Mouse (Mus musculus) mature B cell (primary cell): ENCODE data around the gene Myl9.

Source experiments
- in situ Hi-C: fragments of 300-500 bp; cut with MboI; formaldehyde crosslinking; loops from 2 replicates; pipeline ENCODE4 v1.14.3; 2019

Gene Myl9

GRCm38 (mm10) chr2:156774738-156775454, at the start of gene Myl9:
Gene Myl9 (plus strand): TSS chr2:156775420.
- in situ Hi-C loops, result no loop called here

GRCm38 (mm10) chr2:156726344-156726743, 48.9 kb upstream of the Myl9 start:
- in situ Hi-C loops, result no loop called here

DNA sequence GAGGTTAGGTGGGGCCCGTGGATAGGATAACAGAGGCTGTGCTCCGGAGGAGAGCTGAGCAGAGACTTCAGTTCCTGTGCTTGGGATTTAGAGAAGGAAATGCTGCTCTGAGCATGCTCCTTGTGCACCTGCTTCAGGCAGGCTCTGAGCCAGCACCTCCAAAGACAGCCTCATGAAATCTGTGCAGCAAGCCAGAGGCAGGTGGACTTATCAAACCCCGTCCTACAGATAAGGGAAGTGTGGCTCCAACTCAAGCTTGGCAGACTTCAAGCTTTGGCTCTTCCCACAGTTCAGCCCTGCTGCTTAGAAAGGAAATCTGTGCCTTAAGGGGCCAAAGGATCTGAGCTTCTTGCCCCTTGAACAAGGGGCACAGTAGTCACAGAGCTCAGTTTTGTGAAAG, 48.3 kb upstream of the Myl9 start:
- in situ Hi-C loops, result no loop called here

DNA sequence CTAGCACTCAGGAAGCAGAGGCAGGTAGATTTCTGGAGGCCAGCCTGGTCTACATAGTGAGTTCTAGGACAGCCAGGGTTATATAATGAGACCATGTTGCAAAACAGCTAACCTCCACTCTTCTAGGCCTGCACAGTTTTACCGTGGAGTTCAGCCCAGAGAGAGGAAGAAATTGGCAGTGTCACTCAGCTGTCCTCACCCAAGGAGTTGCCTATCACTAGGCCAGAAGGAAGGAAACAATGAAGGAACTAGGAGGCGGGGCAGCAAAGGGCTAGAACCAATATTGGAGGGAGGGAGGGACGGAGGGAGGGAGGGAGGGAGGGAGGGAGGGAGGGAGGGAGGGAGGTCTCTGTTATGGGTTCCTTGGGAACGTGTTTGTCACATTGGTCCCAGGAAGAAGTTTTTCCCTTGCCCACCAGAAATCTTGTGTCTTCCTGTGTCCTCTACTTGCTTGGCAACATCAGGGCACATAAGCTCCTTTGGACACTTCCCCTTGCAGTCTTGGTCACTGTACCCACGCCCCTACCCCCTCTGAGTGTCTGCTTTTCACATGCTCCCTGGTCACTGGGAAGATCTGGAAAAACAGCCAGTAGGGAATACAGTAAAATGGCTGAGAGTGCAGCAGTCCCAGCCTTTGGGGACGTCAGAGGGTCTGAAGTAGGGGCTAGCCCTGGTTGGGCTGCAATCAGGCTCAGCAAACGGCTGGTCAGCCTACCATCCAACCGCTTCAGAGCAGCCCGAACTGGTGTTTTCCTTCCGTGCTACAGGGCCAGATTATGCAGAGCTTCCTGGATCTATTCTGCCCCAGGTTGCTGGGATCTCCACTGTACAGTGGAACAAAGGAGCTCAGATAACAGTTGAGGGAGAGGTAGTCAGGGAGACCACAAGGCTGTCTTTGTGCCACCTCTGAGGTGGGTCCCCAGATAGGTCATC, 45.4 kb upstream of the Myl9 start:
- in situ Hi-C loops, result no loop called here

DNA sequence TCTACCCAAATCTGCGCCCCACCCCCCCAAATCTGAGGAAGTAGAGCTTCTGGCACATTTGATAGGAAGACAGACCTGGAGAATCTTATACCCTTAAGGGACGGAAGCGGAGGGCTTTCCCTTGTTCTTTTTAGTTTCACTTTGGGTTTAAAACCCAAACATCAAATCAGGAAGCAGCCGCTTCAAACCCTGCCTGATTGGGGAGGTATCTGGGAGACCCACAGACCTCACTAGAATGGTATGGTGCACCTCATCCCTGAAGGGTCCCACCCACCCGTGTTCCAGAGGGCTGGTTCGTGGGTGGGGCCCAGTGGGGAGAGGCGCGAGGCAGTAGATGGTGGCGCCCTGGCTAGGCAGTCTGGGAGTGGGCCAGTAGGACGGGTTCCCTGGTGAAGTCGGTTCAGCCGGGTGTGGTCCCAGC, 44.7 kb upstream of the Myl9 start:
- in situ Hi-C loops, result no loop called here

- in situ Hi-C loops, result no loop called here
These were observed 43.6 kb upstream of the Myl9 start for GRCm38 (mm10) chr2:156731592-156731991.

- in situ Hi-C loops, result no loop called here
These were observed 43.1 kb upstream of the Myl9 start for GRCm38 (mm10) chr2:156732109-156732508.

GRCm38 (mm10) chr2:156735761-156736335, 39.4 kb upstream of the Myl9 start:
- in situ Hi-C loops, result no loop called here

GRCm38 (mm10) chr2:156736846-156737245, 38.4 kb upstream of the Myl9 start:
- in situ Hi-C loops, result no loop called here

- in situ Hi-C loops, result no loop called here
These were observed 37.2 kb upstream of the Myl9 start for GRCm38 (mm10) chr2:156737976-156738375.

DNA sequence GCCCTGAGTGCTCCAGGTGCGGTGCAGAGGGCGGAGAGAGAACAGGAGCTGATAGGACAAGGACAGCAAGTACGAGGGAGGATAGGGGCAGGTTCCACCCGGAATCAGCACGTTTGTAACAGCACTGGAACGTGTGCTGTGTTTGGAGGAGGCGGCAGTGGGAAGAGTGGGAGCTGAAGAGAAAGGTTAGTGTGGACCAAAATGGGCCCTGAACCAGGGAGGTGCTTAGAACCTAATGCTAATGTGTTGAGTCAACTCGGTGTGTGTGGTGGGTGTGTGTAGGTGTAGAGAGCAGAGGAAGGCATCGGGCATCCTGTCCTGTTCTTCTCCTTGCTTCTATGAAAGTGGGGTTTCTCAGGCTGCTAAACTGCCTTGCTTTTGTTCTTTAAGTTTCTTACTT, 34.0 kb upstream of the Myl9 start:
- in situ Hi-C loops, result no loop called here

GRCm38 (mm10) chr2:156741998-156742397, 33.2 kb upstream of the Myl9 start:
- in situ Hi-C loops, result no loop called here

- in situ Hi-C loops, result no loop called here
These were observed 32.0 kb upstream of the Myl9 start for GRCm38 (mm10) chr2:156743248-156743647.

DNA sequence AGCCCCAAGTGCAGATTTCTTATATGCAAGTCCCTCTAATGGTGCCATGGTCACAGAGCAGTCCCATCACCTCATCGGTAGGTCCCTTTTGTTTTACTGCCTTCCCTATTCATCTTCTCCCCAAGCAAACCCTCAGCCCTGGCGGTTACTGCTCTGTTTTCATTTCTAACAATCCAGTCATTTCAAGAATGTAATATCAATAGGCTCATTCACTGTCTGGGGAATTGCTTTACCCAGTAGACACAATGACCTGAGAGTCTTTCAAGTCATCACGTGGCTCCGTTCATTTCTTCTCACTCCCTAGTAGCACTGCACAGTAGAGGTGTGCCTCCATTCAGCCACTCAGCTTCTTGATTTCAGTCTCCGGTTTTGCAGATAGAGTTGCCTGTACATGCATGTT, 30.8 kb upstream of the Myl9 start:
- in situ Hi-C loops, result no loop called here

GRCm38 (mm10) chr2:156747315-156747714, 27.9 kb upstream of the Myl9 start:
- in situ Hi-C loops, result no loop called here

GRCm38 (mm10) chr2:156749687-156750086, 25.5 kb upstream of the Myl9 start:
- in situ Hi-C loops, result no loop called here

GRCm38 (mm10) chr2:156756937-156757336, 18.3 kb upstream of the Myl9 start:
- in situ Hi-C loops, result no loop called here

GRCm38 (mm10) chr2:156760843-156761505, 14.2 kb upstream of the Myl9 start:
- in situ Hi-C loops, result no loop called here

DNA sequence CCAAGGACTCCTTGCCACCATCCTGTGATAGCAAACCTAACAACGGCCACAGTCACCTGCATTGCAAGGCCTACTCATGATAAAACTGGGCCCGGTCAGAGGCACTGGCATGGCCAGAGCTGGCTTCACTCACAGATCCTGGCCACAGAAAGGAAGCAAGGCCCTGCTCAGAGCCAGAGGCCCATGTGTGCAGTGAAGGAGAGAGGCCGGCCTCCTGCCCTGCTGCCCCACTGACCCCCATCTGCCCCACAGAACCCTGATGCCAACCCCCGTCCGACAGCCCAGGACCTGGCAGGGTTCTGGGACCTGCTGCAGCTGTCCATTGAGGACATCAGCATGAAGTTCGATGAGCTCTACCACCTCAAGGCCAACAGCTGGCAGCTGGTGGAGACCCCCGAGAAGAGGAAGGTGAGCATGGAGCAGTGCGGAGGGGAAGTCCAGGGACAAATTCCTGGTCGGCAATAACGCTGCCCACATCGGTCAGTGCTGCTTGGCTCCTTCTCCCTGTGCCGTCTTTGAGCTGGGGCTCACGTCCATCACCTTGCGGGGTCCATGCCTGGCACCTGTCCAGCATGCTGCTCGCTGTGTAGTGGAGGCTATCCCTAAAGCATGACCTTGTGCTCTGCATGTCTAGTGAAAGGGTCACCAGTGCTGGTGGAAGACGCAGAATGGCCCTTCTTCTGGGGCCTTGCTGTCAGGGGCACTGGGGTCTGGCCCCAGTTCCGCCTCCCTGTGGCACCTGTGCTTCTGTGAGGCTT, 13.5 kb upstream of the Myl9 start:
- in situ Hi-C loops, result no loop called here

GRCm38 (mm10) chr2:156762499-156762898, 12.7 kb upstream of the Myl9 start:
- in situ Hi-C loops, result no loop called here

GRCm38 (mm10) chr2:156763101-156763500, 12.1 kb upstream of the Myl9 start:
- in situ Hi-C loops, result no loop called here
